Mouse (Mus musculus) heart, embryonic 12.5 days (tissue): ENCODE data around the gene Ackr3. TPM values are rescaled to one million over a fixed set of nuclear protein-coding genes. Genes with fewer than 3 reads are reported as not detected.
A peak's percentile ranks its signal among the peaks of the same experiment; 100 is the strongest.

ENCODE experiments used
- ATAC-seq: fragments of 200-750 bp; cut with Nextera tagmentation; 2 replicates; pipeline ENCODE4 v1.8.0; 2017; ENCODE audit warnings: moderate TSS enrichment, moderate library complexity; ENCODE audit not compliant: insufficient number of reproducible peaks, low FRiP score
- H3K27ac ChIP-seq: fragments of 300-500 bp; sonication (generic); 2 replicates; pipeline ENCODE4 v1.5.1; 2016; ENCODE audit warnings: mild to moderate bottlenecking, moderate library complexity; ENCODE audit not compliant: poor library complexity, severe bottlenecking
- H3K27me3 ChIP-seq: fragments of 300-500 bp; sonication (generic); replicated peaks from 2 replicates; pipeline ENCODE4 v1.6.1; 2016; ENCODE audit warnings: mild to moderate bottlenecking, moderate library complexity
- H3K36me3 ChIP-seq: fragments of 300-500 bp; sonication (generic); 2 replicates; pipeline ENCODE4 v1.6.1; 2016; ENCODE audit warnings: mild to moderate bottlenecking, moderate library complexity
- H3K4me1 ChIP-seq: fragments of 300-500 bp; sonication (generic); replicated peaks from 2 replicates; pipeline ENCODE4 v1.6.1; 2016; ENCODE audit warnings: mild to moderate bottlenecking
- H3K4me2 ChIP-seq: fragments of 300-500 bp; sonication (generic); 2 replicates; pipeline ENCODE4 v1.6.1; 2016; ENCODE audit warnings: mild to moderate bottlenecking, moderate library complexity
- H3K4me3 ChIP-seq: fragments of 300-500 bp; sonication (generic); 2 replicates; pipeline ENCODE4 v1.5.1; 2016; ENCODE audit warnings: mild to moderate bottlenecking
- H3K9ac ChIP-seq: fragments of 300-500 bp; sonication (generic); 2 replicates; pipeline ENCODE4 v1.6.1; 2016; ENCODE audit warnings: mild to moderate bottlenecking, moderate library complexity
- H3K9me3 ChIP-seq: fragments of 300-500 bp; sonication (generic); replicated peaks from 2 replicates; pipeline ENCODE4 v1.6.1; 2016; ENCODE audit warnings: mild to moderate bottlenecking, moderate library complexity
- WGBS: fragments of 180-500 bp; shearing (Covaris S2); methylation state at CpG from one replicate; pipeline ENCODE4 v1.1.7; 2016; 5-methylcytosine and 5-hydroxymethylcytosine counted together
- polyA plus RNA-seq: library from polyadenylated mRNA; unstranded; fragments of >200 nt; fragmentation: Nextera tagmentation; extraction: Ambion mirVana; gene quantifications from 2 replicates; pipeline ENCODE4 v1.2.1, GENCODE M21; 2016

Gene Ackr3
- polyA plus RNA-seq, 1 experiment from 2014 or later = 52.2 TPM

DNA sequence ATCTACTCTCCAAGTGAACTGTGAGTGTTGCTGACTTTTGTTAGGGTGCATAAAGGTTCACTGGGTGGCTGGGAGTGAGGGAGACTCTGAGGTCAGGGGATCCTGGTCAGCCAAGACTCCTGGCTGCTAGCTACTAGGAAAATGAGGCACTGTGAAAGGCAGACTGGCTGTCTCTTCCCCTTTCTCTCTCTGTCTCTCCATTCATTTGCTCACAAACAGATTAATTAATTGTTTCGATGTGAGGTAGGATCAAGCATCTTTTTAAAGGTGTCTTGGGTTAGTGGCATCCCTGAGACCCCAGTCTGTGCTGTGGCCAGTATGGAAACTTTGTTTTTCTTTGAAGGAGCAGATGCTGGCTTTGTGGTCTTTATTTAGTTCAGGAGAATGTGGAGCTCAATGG, 1.0 kb downstream of the Ackr3 start:
- peak overlapping the region; percentile 85 for H3K9ac ChIP-seq
- no peaks in the 10 kb centered on the region for H3K9me3 ChIP-seq
- ATAC-seq = no peak
- H3K36me3 ChIP-seq = peaks cover 4% of the 10 kb centered on the region
- H3K27ac ChIP-seq = peak overlapping the region; percentile 82
- H3K4me3 ChIP-seq = peak overlapping the region; percentile 60
- peaks cover 22% of the 10 kb centered on the region for H3K27me3 ChIP-seq
- 48% methylated on average over 1 of the region's 1 CpGs for WGBS
- peak overlapping the region; percentile 66 for H3K4me2 ChIP-seq
- peaks cover 45% of the 10 kb centered on the region for H3K4me1 ChIP-seq

DNA sequence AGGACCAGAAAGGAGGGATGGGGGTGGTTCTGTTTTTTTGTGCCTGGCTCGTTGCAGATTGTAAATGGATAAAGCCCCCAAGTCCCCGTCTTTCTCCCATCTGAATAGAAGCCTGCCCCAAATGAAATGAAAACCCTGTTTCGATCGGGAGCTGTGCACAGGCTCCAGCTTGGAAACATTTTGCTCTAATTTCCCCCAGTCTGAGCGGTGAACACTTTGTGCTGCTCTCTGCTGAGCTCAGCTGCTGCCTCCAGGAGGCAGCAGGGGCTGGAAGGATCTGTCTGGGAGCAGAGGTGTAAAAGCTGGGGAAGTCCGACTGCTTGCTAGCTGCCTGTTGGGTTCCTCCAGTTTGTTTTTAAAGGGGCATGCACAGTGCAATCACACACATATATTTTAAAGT, 1.4 kb downstream of the Ackr3 start:
- H3K27me3 ChIP-seq = peaks cover 22% of the 10 kb centered on the region
- peak overlapping the region; percentile 60 for H3K4me3 ChIP-seq

DNA sequence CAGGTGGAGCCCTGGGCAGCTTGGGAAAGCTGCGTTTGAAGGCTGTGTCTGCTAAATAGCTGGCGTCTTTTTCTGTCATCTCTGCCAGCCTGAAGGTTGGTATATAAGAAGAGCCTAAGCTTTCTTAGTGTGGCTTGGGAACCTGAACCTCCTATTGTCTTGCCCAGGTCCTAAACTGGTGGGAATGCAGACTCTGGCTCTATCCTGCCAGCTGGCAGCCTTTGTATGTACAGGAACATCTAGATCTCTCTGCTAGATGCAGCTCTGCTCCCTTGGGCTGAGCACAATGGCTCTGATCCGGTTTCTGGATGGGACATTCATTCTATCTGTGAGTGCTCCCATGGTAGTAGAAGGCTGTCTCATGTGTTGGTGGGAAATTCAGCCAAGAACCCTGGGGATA, 2.9 kb downstream of the Ackr3 start:
- peaks cover 17% of the 10 kb centered on the region for H3K36me3 ChIP-seq
- 61% methylated on average over 3 of the region's 3 CpGs for WGBS
- no peak for ATAC-seq
- H3K9me3 ChIP-seq = no peaks in the 10 kb centered on the region
- H3K4me3 ChIP-seq = peak overlapping the region; percentile 60
- peaks cover 8% of the 10 kb centered on the region; the same call in 1 of the 2 replicates for H3K27me3 ChIP-seq
- H3K9ac ChIP-seq = peak overlapping the region; percentile 85
- peak overlapping the region; percentile 82 for H3K27ac ChIP-seq
- H3K4me1 ChIP-seq = peaks cover 62% of the 10 kb centered on the region
- peak overlapping the region; percentile 66 for H3K4me2 ChIP-seq

More for the DNA sequence above, 1.4 kb downstream of the Ackr3 start:
- H3K9me3 ChIP-seq = no peaks in the 10 kb centered on the region
- H3K4me1 ChIP-seq = peaks cover 49% of the 10 kb centered on the region
- peak overlapping the region; percentile 66 for H3K4me2 ChIP-seq
- peak overlapping the region; percentile 85 for H3K9ac ChIP-seq
- peaks cover 8% of the 10 kb centered on the region for H3K36me3 ChIP-seq
- ATAC-seq = no peak
- peak overlapping the region; percentile 82 for H3K27ac ChIP-seq
- 4% methylated on average over 6 of the region's 6 CpGs for WGBS

DNA sequence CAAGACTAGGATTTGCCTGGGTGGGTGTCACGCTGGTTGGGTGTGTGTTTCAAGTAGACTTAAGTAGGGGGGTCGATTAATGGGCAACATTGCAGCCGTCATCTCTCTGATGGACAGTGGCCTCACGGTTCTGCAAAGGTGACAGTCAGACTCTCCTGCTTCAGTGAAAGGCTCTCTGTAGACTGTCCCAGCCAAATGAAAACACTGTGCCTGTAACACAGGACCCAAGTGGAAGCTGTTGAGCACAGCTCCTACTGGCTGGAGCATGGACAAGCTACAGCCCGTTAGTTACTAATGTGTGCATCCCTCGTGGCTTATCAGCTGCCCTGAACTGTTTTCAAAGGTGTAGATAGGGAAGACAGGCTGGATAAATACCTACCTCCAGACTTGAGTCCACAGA, 3.5 kb downstream of the Ackr3 start:
- WGBS = 33% methylated on average over 6 of the region's 6 CpGs
- Histone ChIP-seq H3K27me3 (peaks cover 4% of the 10 kb centered on the region; the same call in 1 of the 2 replicates), H3K27ac (peak overlapping the region; percentile 82), H3K4me3 (peak overlapping the region; percentile 60), H3K9me3 (no peaks in the 10 kb centered on the region), H3K9ac (peak overlapping the region; percentile 85), H3K36me3 (peaks cover 20% of the 10 kb centered on the region), H3K4me1 (peaks cover 62% of the 10 kb centered on the region), H3K4me2 (peak overlapping the region; percentile 66)
- no peak for ATAC-seq

DNA sequence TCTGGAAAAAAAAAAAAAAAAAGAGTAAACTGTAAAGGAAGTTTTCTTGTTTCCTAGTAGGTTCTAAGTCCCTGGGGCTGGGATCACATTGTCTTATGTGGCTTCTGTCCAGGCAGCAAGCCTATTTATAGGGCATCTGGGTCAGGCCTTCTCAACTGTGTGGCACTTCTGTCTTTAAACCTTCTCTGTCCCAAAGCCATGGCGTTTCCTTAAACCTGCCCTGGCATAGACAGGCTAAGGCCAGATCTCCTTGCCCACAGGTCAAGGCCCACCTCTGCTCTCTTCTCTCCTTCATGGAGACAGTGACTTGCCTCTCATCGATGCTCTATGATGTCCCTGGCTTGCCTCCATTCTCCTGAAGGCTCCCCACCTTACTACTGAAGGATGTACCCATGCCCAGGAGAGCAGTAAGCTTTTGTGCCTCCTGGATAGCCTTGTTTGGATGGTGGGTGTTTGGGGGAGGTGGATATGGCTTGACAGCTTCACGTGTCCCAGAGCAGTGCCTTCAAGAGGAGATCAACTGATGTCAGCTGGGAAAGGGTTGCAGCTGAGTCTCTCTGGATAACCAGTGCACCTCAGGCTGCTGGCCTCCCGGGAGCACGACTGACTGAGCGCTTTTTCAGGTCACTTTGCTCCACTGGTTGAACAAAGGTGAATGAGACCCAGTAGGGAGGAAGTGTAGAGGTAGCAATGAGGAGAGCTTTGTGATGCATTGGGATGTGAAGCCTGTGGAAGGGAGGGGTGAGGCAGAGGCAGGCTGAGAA, 4.1 kb downstream of the Ackr3 start:
- ATAC-seq = no peak
- 44% methylated on average over 6 of the region's 6 CpGs for WGBS
- H3K4me2 ChIP-seq = peak overlapping the region; percentile 66
- no peaks in the 10 kb centered on the region for H3K9me3 ChIP-seq
- peak overlapping the region; percentile 60 for H3K4me3 ChIP-seq
- H3K27ac ChIP-seq = peak overlapping the region; percentile 40
- no peaks in the 10 kb centered on the region for H3K27me3 ChIP-seq
- H3K9ac ChIP-seq = peak overlapping the region; percentile 85
- H3K36me3 ChIP-seq = peaks cover 26% of the 10 kb centered on the region
- H3K4me1 ChIP-seq = peaks cover 62% of the 10 kb centered on the region

DNA sequence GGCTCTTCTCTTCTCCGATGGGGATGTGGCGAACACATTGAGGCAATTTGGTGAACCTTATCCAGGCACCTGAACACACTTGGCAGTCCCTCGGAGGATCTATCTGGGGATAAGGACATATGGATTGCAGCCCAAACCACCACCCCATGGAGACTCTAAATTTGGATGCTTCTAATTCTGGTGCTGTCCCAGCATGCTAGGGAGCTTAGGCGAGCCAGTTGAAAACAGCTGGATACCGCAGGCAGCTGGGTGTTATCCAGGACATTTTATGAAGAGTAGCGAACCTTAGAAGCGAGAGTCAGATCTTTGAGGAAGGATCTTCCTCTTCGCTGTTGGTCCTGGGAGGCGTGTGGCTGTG, 4.7 kb downstream of the Ackr3 start:
- Histone ChIP-seq H3K27ac (no peak overlapping the region), H3K27me3 (no peaks in the 10 kb centered on the region), H3K9me3 (no peaks in the 10 kb centered on the region), H3K36me3 (peaks cover 30% of the 10 kb centered on the region), H3K4me3 (peak overlapping the region; percentile 60), H3K9ac (peak overlapping the region; percentile 58), H3K4me2 (peak overlapping the region; percentile 66), H3K4me1 (peaks cover 58% of the 10 kb centered on the region)
- WGBS = 52% methylated on average over 9 of the region's 9 CpGs
- ATAC-seq = no peak

DNA sequence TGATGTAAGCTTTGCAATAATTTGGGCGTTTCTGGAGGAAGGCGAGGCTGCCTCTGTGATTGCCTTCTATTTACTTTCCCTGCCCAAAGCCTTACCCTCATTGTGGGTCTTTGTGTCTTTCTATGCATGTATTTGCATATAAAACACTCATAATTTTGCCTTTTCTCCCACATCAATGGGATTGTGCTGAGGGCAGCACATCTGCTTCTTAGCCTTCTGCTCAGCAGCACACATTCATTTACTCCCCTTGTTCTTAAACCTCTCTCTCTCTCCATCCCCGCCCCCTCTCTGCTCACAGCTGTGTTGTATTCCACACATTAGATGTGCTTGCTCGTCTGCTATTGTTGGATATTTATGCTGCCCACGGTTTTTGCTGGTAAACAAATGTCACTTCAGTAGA, 5.3 kb downstream of the Ackr3 start:
- peaks cover 36% of the 10 kb centered on the region for H3K36me3 ChIP-seq
- H3K27me3 ChIP-seq = no peaks in the 10 kb centered on the region
- peaks cover 57% of the 10 kb centered on the region for H3K4me1 ChIP-seq
- H3K9ac ChIP-seq = peak overlapping the region; percentile 58
- ATAC-seq = no peak
- H3K4me3 ChIP-seq = peak overlapping the region; percentile 60
- no peak overlapping the region for H3K27ac ChIP-seq
- 79% methylated on average over 5 of the region's 5 CpGs for WGBS
- no peaks in the 10 kb centered on the region for H3K9me3 ChIP-seq
- peak overlapping the region; percentile 66 for H3K4me2 ChIP-seq

DNA sequence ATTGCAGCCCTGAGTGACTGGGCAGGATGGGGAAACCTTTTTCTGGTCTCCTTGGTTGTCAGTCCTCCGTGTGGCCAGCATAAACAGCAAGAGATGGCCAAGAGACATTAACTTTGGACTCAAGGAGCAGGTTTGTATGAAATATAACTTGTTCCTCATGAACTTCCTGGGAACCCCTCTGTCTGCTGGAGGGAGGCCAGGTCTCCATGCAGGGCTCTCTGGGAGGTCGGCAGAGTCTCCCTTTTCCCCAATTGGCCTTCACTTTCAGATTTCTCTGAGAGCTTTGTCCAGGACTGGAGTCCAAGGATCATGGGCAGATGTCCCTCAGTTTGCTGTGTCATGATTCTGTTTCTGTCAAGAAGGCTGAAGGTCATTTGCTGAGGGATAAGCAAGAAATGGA, 6.0 kb downstream of the Ackr3 start:
- Histone ChIP-seq H3K4me1 (peaks cover 57% of the 10 kb centered on the region), H3K4me3 (peak overlapping the region; percentile 60; the same call in 1 of the 2 replicates), H3K27me3 (no peaks in the 10 kb centered on the region), H3K9ac (0 out of 2 replicates have a peak overlapping the region, but pooled peaks have one; percentile 15), H3K4me2 (peak overlapping the region; percentile 66), H3K36me3 (peaks cover 43% of the 10 kb centered on the region), H3K9me3 (no peaks in the 10 kb centered on the region), H3K27ac (no peak overlapping the region)
- ATAC-seq = no peak
- WGBS = 60% methylated on average over 2 of the region's 2 CpGs

DNA sequence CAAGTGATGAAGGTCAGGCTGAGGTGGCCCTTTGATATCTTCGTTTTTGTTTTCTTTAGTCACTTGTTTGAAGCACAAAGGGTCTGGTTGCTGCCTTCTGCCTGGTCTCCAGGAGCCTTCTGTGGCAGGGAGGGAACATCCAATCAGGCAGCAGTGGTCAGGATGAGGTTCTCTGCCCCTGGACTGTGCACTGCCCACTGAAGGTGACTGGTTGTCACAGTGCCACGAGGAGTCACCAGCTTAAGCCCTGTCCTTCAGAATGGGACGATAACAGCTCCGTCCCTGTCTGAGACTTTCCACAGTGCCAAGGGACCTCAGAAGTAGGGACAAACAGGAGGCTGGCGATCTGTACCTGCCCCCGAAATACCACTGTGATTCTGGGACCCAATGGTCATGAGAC, 6.6 kb downstream of the Ackr3 start:
- no peak overlapping the region for H3K9ac ChIP-seq
- peaks cover 46% of the 10 kb centered on the region for H3K36me3 ChIP-seq
- 0 out of 2 replicates have a peak overlapping the region, but pooled peaks have one; percentile 7 for H3K4me3 ChIP-seq
- H3K4me2 ChIP-seq = peak overlapping the region; percentile 66
- H3K27ac ChIP-seq = 0 out of 2 replicates have a peak overlapping the region, but pooled peaks have one; percentile 9
- H3K4me1 ChIP-seq = peaks cover 57% of the 10 kb centered on the region
- 71% methylated on average over 6 of the region's 6 CpGs for WGBS
- no peaks in the 10 kb centered on the region for H3K9me3 ChIP-seq
- no peak for ATAC-seq
- no peaks in the 10 kb centered on the region for H3K27me3 ChIP-seq

DNA sequence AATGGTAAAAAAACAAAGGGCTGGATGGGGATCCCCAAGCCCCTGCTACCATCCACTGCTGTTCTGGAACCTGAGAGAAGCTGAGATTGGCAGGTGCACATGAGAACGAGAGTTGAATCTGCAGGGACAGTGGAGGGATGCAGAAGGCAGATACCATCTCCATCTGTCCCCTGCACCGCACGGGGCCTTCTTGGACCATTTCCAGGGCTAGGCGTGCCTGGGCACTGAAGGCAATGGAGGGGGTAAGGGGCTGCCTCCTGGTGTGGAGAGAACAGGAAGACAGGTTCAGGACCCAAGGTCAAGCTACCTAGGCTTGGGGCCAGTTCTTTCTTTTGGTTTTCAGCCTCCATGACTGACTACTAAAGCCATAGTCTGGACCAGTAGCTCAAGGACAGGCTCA, 7.0 kb downstream of the Ackr3 start:
- H3K9me3 ChIP-seq = no peaks in the 10 kb centered on the region
- H3K36me3 ChIP-seq = peaks cover 50% of the 10 kb centered on the region
- H3K4me1 ChIP-seq = peaks cover 57% of the 10 kb centered on the region
- no peak for ATAC-seq
- WGBS = 66% methylated on average over 4 of the region's 4 CpGs
- no peak overlapping the region for H3K9ac ChIP-seq
- H3K4me3 ChIP-seq = no peak overlapping the region
- H3K27ac ChIP-seq = no peak overlapping the region
- no peaks in the 10 kb centered on the region for H3K27me3 ChIP-seq
- peak overlapping the region; percentile 66 for H3K4me2 ChIP-seq

DNA sequence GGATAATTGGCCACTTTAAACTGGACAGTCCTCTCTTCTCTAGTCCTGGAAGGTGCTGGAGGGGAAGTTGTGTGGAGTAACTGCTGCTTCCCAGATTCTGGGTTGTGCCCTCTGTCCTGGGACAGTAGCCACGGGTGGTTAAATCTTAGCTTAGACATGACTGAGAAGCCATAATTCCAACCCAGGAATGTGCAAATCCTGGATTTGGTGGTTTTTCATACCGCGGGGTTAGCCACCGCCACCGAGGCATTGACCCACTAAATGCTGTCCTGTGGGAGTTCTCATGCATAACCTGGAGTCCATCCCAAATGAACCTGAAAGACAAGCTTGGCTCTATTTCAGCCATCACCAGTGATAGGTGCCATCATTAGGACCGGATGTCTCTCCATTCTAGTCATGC, 8.6 kb downstream of the Ackr3 start:
- Histone ChIP-seq H3K9ac (no peak overlapping the region), H3K27me3 (no peaks in the 10 kb centered on the region), H3K4me2 (no peak overlapping the region), H3K27ac (no peak overlapping the region), H3K4me3 (no peak overlapping the region), H3K9me3 (no peaks in the 10 kb centered on the region), H3K4me1 (peaks cover 52% of the 10 kb centered on the region), H3K36me3 (peaks cover 62% of the 10 kb centered on the region)
- ATAC-seq = no peak
- WGBS = 90% methylated on average over 6 of the region's 6 CpGs
